Mouse (Mus musculus): ENCODE measurements at regions not wholly inside any gene's neighbourhood (a gene's known extent, or its start where the extent isn't known, plus 50 kb on each side); places are given as distances from the start of the nearest gene placed in this dataset.

GRCm38 (mm10) chr9:68376222-68376621 lies 277.4 kb upstream of the Rora start:
- TF ChIP-seq CTCF (IDR thresholded peaks at IDR 0.05) (no peak), EP300 (IDR thresholded peaks at IDR 0.05) (no peak)

All from lung, postnatal 0 days (tissue).